Mouse (Mus musculus) megakaryocyte, embryonic 14.5 days (primary cell): Measurements from ENCODE around the gene Vps13c.

Experiments used
- FLI1 ChIP-seq: IDR thresholded peaks from 2 replicates; pipeline ENCODE4 v1.6.1; 2012; ENCODE audit warnings: low read length, inconsistent platforms, mixed read lengths
- GATA1 ChIP-seq: IDR thresholded peaks from 3 replicates; pipeline ENCODE4 v1.6.1; 2012; ENCODE audit warnings: mixed read lengths, low read length, inconsistent platforms, borderline replicate concordance

DNA sequence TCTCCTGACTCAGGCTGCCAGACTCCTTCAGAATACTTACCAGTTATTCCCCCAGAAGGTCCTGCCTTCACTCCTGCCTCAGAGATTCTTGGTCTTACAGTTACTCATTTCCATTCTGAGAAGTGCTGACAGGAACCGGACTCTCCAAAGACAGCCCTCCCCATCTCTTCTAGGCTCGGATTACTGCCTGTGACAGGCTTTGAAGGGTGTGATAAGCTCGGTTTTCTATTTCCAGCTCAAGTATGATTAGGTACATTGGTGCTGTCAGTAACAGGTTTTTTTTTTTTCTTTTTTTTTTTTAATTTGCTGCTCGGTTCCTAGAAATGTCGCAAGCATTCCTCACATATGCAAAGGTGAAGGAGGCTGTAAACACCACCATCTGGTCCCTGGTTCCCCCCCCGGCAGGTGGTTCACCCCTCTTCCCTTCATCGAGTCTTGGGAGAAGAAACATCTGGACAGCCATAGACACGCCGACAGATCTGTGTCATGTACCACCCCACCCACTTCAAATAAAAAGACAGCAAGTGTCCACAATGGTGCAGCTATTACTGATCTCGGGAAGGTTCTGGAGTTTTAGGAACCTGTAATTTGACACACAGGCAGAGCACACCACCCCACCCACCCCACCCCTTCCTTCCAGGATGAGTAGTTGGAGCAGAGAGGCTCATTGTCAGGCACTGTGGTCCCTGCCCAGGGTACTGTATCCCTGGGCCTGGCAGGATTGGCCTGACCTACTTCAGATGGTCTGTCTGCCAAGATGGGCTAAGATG lies 22.1 kb upstream of the Vps13c start:
- TF ChIP-seq GATA1 (no peak), FLI1 (no peak)
